Mouse (Mus musculus) liver, embryonic 14.5 days (tissue): ENCODE measurements at regions not wholly inside any gene's neighbourhood (a gene's known extent, or its start where the extent isn't known, plus 50 kb on each side); places are given as distances from the start of the nearest gene placed in this dataset.

Source experiments
- ATAC-seq: fragments of 200-750 bp; cut with Nextera tagmentation; 2 replicates; pipeline ENCODE4 v1.8.0; 2017; ENCODE audit warnings: moderate number of reproducible peaks, mild to moderate bottlenecking, moderate library complexity; ENCODE audit not compliant: insufficient read depth
- DNase-seq, 3 experiments: peaks; one replicate each; pipeline ENCODE4 v3.0.0-alpha.2; 2012 to 2013; ENCODE audit warnings: low read depth in 3 of 3, low spot score in 3 of 3
- H3K27ac ChIP-seq: fragments of 300-500 bp; sonication (generic); 2 replicates; pipeline ENCODE4 v1.5.1; 2014; ENCODE audit warnings: moderate library complexity, mild to moderate bottlenecking, control low read depth, inconsistent platforms
- H3K27me3 ChIP-seq: fragments of 300-500 bp; sonication (generic); 2 replicates; pipeline ENCODE4 v1.6.1; 2014; ENCODE audit warnings: mild to moderate bottlenecking, low read length, moderate library complexity; ENCODE audit not compliant: control insufficient read depth, insufficient read depth
- H3K36me3 ChIP-seq: fragments of 300-500 bp; sonication (generic); replicated peaks from 2 replicates; pipeline ENCODE4 v1.6.1; 2014; ENCODE audit warnings: low read depth; ENCODE audit not compliant: control insufficient read depth, insufficient read depth
- H3K4me1 ChIP-seq, 2 experiments: fragments of 200-500 bp in 1 of 2; fragments of 300-500 bp in 1 of 2; sonication (generic) in 1 of 2; replicated peaks; 2 replicates each; pipeline ENCODE4 v1.6.1; 2012 to 2014; ENCODE audit warnings: antibody characterized with exemption in 1 of 2, inconsistent platforms in 1 of 2, low read length in 1 of 2; ENCODE audit not compliant: control insufficient read depth in 2 of 2, insufficient read depth in 2 of 2
- H3K4me2 ChIP-seq: fragments of 300-500 bp; sonication (generic); 2 replicates; pipeline ENCODE4 v1.6.1; 2014; ENCODE audit warnings: low read depth, mild to moderate bottlenecking, control low read depth, moderate library complexity
- H3K4me3 ChIP-seq, 2 experiments: fragments of 200-500 bp in 1 of 2; fragments of 300-500 bp in 1 of 2; sonication (generic) in 1 of 2; 2 replicates each; pipeline ENCODE4 v1.5.1; 2012 to 2014; ENCODE audit warnings: low read depth in 2 of 2, low read length in 2 of 2, mild to moderate bottlenecking in 2 of 2, control low read depth in 1 of 2, inconsistent platforms in 1 of 2, moderate library complexity in 1 of 2; ENCODE audit not compliant: insufficient read depth in 1 of 2
- H3K9ac ChIP-seq: fragments of 300-500 bp; sonication (generic); replicated peaks from 2 replicates; pipeline ENCODE4 v1.6.1; 2014; ENCODE audit warnings: mild to moderate bottlenecking, control low read depth, moderate library complexity
- H3K9me3 ChIP-seq: fragments of 300-500 bp; sonication (generic); 2 replicates; pipeline ENCODE4 v1.6.1; 2016; ENCODE audit warnings: low read length, mixed read lengths; ENCODE audit not compliant: control insufficient read depth
- CTCF ChIP-seq: IDR thresholded peaks from 2 replicates; pipeline ENCODE4 v1.5.1; 2016; ENCODE audit warnings: antibody characterized with exemption, low read depth, control low read depth
- EP300 ChIP-seq: IDR thresholded peaks from 2 replicates; pipeline ENCODE4 v1.6.1; 2016; ENCODE audit warnings: antibody characterized with exemption, low read depth
- WGBS: fragments of 180-500 bp; shearing (Covaris S2); extraction: QIAGEN DNeasy Blood & Tissue Kit; methylation state at CpG from one replicate; pipeline ENCODE4 v1.1.7; 2014; ENCODE audit not compliant: insufficient replicate concordance; 5-methylcytosine and 5-hydroxymethylcytosine counted together

- H3K4me3 ChIP-seq, result no peak overlapping the region
- H3K4me2 ChIP-seq, result no peak overlapping the region
- no peaks in the 10 kb centered on the region for H3K27me3 ChIP-seq
- no peak for TF ChIP-seq EP300
- TF ChIP-seq CTCF, result no peak
- no peak overlapping the region for H3K9ac ChIP-seq
- DNase-seq (no peak), ATAC-seq (no peak)
- 0 out of 4 replicates have a peak, but pooled peaks cover 0 to 1% of the 10 kb centered on the region in 2 experiments for H3K4me1 ChIP-seq
- WGBS, result 88% methylated on average over 1 of the region's 1 CpGs
- no peaks in the 10 kb centered on the region for H3K9me3 ChIP-seq
- no peak overlapping the region for H3K27ac ChIP-seq
- H3K36me3 ChIP-seq, result no peaks in the 10 kb centered on the region
These were observed 126.3 kb upstream of the Itgb1 start for GRCm38 (mm10) chr8:128559004-128559662.

GRCm38 (mm10) chr8:128560418-128560817, 125.0 kb upstream of the Itgb1 start:
- Histone ChIP-seq H3K4me1 (0 out of 4 replicates have a peak, but pooled peaks cover 0 to 1% of the 10 kb centered on the region in 2 experiments), H3K9me3 (no peaks in the 10 kb centered on the region), H3K4me2 (no peak overlapping the region), H3K9ac (no peak overlapping the region), H3K36me3 (no peaks in the 10 kb centered on the region), H3K27me3 (no peaks in the 10 kb centered on the region), H3K4me3 (no peak overlapping the region), H3K27ac (no peak overlapping the region)
- TF ChIP-seq EP300 (no peak), CTCF (no peak)
- 15% methylated on average over 2 of the region's 2 CpGs for WGBS
- ATAC-seq, result no peak
- no peak for DNase-seq

GRCm38 (mm10) chr8:128561016-128561415, 124.4 kb upstream of the Itgb1 start:
- Histone ChIP-seq H3K4me3 (no peak overlapping the region), H3K4me2 (no peak overlapping the region), H3K36me3 (no peaks in the 10 kb centered on the region), H3K4me1 (0 out of 4 replicates have a peak, but pooled peaks cover 0 to 1% of the 10 kb centered on the region in 2 experiments), H3K27ac (no peak overlapping the region), H3K9me3 (no peaks in the 10 kb centered on the region), H3K27me3 (no peaks in the 10 kb centered on the region), H3K9ac (no peak overlapping the region)
- 58% methylated on average over 1 of the region's 1 CpGs for WGBS
- ATAC-seq (no peak), DNase-seq (no peak)
- TF ChIP-seq EP300, result no peak
- TF ChIP-seq CTCF, result no peak

GRCm38 (mm10) chr8:128562625-128563024, 122.8 kb upstream of the Itgb1 start:
- H3K9ac ChIP-seq, result no peak overlapping the region
- H3K4me3 ChIP-seq, result no peak overlapping the region
- whole genome bisulfite sequencing, result 20% methylated on average over 3 of the region's 3 CpGs
- ATAC-seq (no peak), DNase-seq (no peak)
- no peaks in the 10 kb centered on the region for H3K9me3 ChIP-seq
- TF ChIP-seq EP300, result no peak
- no peak for TF ChIP-seq CTCF
- no peaks in the 10 kb centered on the region for H3K27me3 ChIP-seq
- H3K4me2 ChIP-seq, result no peak overlapping the region
- 0 out of 4 replicates have a peak, but pooled peaks cover 0 to 1% of the 10 kb centered on the region in 2 experiments for H3K4me1 ChIP-seq
- H3K36me3 ChIP-seq, result no peaks in the 10 kb centered on the region
- no peak overlapping the region for H3K27ac ChIP-seq

- Histone ChIP-seq H3K27ac (no peak overlapping the region), H3K4me2 (no peak overlapping the region), H3K27me3 (no peaks in the 10 kb centered on the region), H3K36me3 (no peaks in the 10 kb centered on the region), H3K4me3 (no peak overlapping the region), H3K9ac (no peak overlapping the region), H3K9me3 (no peaks in the 10 kb centered on the region), H3K4me1 (0 out of 4 replicates have a peak, but pooled peaks cover 0 to 1% of the 10 kb centered on the region in 2 experiments)
- ATAC-seq, result no peak
- no peak for TF ChIP-seq CTCF
- TF ChIP-seq EP300, result no peak
- DNase-seq, result no peak
- WGBS, result 52% methylated on average over 3 of the region's 3 CpGs
These were observed 121.7 kb upstream of the Itgb1 start for GRCm38 (mm10) chr8:128563744-128564143.
